Mouse (Mus musculus) activated CD4-positive, CD25-positive, alpha-beta regulatory T cell, adult 9 weeks (primary cell): Measurements from ENCODE around the gene Gm21865. TPM values are rescaled to one million over a fixed set of nuclear protein-coding genes. Genes with fewer than 3 reads are reported as not detected.

Experiments
- polyA plus RNA-seq: library from polyadenylated mRNA; unstranded; fragments of 100-300 nt; shearing (Covaris generic); gene quantifications from one replicate; pipeline ENCODE4 v1.2.1, GENCODE M21; 2017

Gm21865 gene
- not detected for polyA plus RNA-seq

DNA sequence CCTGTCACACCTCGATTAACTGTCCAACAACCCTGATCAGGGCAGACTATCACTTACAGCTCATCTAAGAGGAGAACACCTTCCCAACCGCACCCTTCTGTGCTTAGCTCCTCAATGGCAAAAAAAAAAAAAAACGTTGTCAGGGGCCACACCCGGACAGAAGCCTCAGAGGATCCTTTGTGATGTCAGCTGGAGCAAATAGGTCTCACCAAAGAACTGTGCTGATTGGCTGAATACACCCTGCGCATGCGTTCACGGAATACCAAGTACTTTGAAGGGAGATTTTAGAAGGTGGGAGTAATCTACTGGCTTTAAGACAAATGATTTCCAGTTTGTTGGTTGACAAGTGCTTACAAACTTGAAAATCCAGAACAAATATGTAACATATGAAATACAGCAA lies at the start of gene Gm21865:
TSS of gene Gm21865 (minus strand) at position 101 of the 400 bp plus-strand sequence.

Other genes with a start within 250 kb of the Gm21865 start
- not detected for gene Gm21882, start 64.6 kb upstream of the Gm21865 start, polyA plus RNA-seq